8 mouse cellular contexts compared by ENCODE assay signal in the genomic region with DNA sequence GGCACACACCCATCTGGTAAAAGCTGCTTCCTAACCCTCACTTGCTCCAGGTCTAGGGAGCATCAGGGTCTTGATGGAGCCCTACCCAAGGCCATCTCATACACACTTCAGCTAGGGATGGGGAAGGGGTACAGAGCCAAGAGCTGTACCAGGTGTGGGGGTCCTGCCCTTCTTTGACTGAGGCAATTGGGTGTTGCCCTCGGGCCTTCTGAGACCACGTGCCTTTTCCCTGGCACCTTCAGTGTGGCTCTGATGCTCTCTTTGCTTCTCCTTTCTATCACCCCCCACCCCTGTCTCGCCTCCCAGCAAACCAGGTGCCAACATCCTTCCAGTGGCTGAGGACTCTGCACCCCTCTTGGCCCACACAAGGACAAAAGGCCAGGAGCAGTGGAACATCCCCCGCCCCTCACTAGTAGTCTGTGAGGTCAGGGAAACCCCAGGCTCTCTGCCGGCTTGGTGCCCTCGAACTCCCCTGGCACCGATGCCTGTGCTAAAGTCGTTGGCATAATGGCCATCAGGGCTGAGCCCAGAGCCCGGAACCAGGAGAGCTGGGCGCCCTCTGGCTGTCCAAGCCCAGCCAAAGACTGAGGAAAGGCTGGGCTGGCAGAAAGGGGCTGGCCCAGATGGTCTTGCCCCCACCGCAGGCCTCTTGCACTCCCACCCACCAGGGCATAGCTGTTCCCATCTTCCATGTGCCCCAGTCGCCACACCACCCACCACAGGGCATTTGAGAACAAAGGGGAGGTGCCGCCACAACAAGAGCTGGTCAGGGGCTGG.
DNase-seq lines count a peak whose midpoint lies in the region; ATAC-seq lines count a peak whose summit lies in the region.

No protein-coding gene starts in this region.

- intact Hi-C loops in gastrocnemius, postnatal 14 days (cut with DNase I; ENCODE audit: low total_unique reads) = no loop called here
- intact Hi-C loops in left cerebral cortex, postnatal 14 days (cut with DNase I) = loop anchor here (5.0 kb wide), 1 partner anchor 371 kb away; no protein-coding TSS in a partner anchor

- peak overlapping the region; percentile 99 for H3K4me2 ChIP-seq in limb, embryonic 12.5 days

- no peaks in the 10 kb centered on the region for H3K9me3 ChIP-seq in limb, embryonic 12.5 days

- H3K27me3 ChIP-seq in limb, embryonic 12.5 days = peaks cover 66% of the 10 kb centered on the region

- peak; percentile 21 for DNase-seq in gastrocnemius, postnatal 14 days
- no peak for DNase-seq in gastrocnemius, adult 18-20 months (ENCODE audit: low spot score)
- DNase-seq in right cerebral cortex, postnatal 4 days = peak; percentile 52
- DNase-seq in right cerebral cortex, postnatal 14 days = no peak
- no peak for DNase-seq in left cerebral cortex, postnatal 14 days (ENCODE audit: low spot score in 2 of 2)
- no peak for DNase-seq in MN1 (ENCODE audit: low spot score)

- WGBS in limb, embryonic 12.5 days = 28% methylated on average over 13 of the region's 13 CpGs

- H3K27ac ChIP-seq in limb, embryonic 12.5 days = no peak overlapping the region

- H3K36me3 ChIP-seq in limb, embryonic 12.5 days = no peaks in the 10 kb centered on the region

- H3K9ac ChIP-seq in limb, embryonic 12.5 days (replicated peaks) = no peak overlapping the region

- peak overlapping the region; percentile 72 for H3K4me3 ChIP-seq in limb, embryonic 12.5 days (replicated peaks)

- ATAC-seq in limb, embryonic 12.5 days (ENCODE audit: insufficient number of reproducible peaks, insufficient read depth, low FRiP score, low TSS enrichment, low read depth) = no peak
- ATAC-seq in activated CD4-positive, CD25-positive, alpha-beta regulatory T cell, adult 4 months = no peak

- H3K4me1 ChIP-seq in limb, embryonic 12.5 days (replicated peaks) = peaks cover 33% of the 10 kb centered on the region

Comparison
In these comparisons a context has a peak if more than half of its experiments do, and no peak if none do; other contexts are left out.
1. DNase-seq: peak in gastrocnemius, postnatal 14 days (single experiment) and right cerebral cortex, postnatal 4 days (single experiment); none in gastrocnemius, adult 18-20 months (single experiment), right cerebral cortex, postnatal 14 days (single experiment), left cerebral cortex, postnatal 14 days (0 of 2) and MN1 (single experiment).